Mouse (Mus musculus): ENCODE measurements around the gene Wnt16. TPM values are rescaled to one million over a fixed set of nuclear protein-coding genes. Genes with fewer than 3 reads are reported as not detected.
A peak's percentile ranks its signal among the peaks of the same experiment; 100 is the strongest.

The Wnt16 gene
- polyA plus RNA-seq, 1 experiment from 2014 or later = 0.69 TPM

DNA sequence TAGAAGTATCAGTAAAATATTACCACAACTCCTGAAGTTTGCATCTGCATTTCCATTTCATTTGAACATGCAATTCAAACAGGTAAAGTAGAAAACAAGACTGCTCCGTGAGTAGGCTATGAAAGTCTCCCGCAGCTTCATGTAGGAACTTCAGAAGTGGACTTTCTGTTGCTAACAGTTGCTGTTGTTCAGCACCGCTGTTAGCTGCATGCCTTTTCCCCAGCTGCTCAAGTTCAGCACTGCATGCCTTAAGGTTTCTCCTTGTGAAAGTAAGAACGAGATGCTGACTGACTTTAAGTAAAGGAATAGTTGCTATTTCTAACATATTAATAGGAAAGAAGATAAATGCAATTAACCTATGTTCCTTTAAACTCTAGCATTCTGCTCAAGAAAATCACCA is 4.0 kb downstream of the Wnt16 start:
- 30% methylated on average over 4 of the region's 4 CpGs for WGBS
- H3K4me1 ChIP-seq (replicated peaks; ENCODE audit: control insufficient read depth, insufficient read depth, low read length) = peaks cover 16% of the 10 kb centered on the region
- no peak for DNase-seq (ENCODE audit: low spot score)

DNA sequence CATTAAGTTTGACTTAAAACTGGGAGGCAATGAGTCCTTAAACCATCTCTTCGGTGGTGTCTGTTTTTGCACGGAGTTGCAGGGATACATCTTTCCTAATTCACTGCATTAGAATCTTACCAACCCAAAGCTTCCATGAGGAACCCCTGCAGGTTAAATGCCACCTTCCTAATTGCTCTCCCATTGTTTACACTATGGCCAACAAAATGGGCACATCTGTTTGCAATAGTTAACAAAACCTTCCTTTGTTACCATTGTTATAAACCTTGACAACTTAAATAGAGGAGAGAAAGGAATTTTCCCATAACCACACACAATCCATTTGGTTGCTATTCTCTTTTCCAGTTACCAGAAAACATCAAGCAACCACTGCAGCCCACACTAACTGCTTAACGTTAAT is 5.9 kb downstream of the Wnt16 start:
- 66% methylated on average over 3 of the region's 3 CpGs for WGBS
- Histone ChIP-seq H3K27me3 (replicated peaks; ENCODE audit: control insufficient read depth, insufficient read depth, low read length) (peaks cover 14% of the 10 kb centered on the region), H3K27ac (ENCODE audit: low read depth) (no peak overlapping the region), H3K4me1 (replicated peaks; ENCODE audit: control insufficient read depth, insufficient read depth, low read length) (peaks cover 12% of the 10 kb centered on the region; the same call in 1 of the 2 replicates), H3K4me2 (ENCODE audit: low read length) (no peak overlapping the region), H3K36me3 (ENCODE audit: control insufficient read depth, insufficient read depth, low read length) (no peaks in the 10 kb centered on the region), H3K9ac (ENCODE audit: low read length) (no peak overlapping the region), H3K4me3 (ENCODE audit: low read depth, low read length) (no peak overlapping the region), H3K9me3 (ENCODE audit: control insufficient read depth, low read length) (no peaks in the 10 kb centered on the region)
- DNase-seq (ENCODE audit: low spot score) (no peak), ATAC-seq (replicated peaks; ENCODE audit: low FRiP score, low TSS enrichment, low read depth) (no peak)

More for the DNA sequence above, 4.0 kb downstream of the Wnt16 start:
- no peaks in the 10 kb centered on the region for H3K36me3 ChIP-seq (ENCODE audit: control insufficient read depth, insufficient read depth, low read length)
- H3K4me2 ChIP-seq (ENCODE audit: low read length) = no peak overlapping the region
- H3K4me3 ChIP-seq (ENCODE audit: low read depth, low read length) = no peak overlapping the region
- no peak overlapping the region for H3K9ac ChIP-seq (ENCODE audit: low read length)
- no peak for ATAC-seq (replicated peaks; ENCODE audit: low FRiP score, low TSS enrichment, low read depth)
- H3K9me3 ChIP-seq (ENCODE audit: control insufficient read depth, low read length) = no peaks in the 10 kb centered on the region
- no peak overlapping the region for H3K27ac ChIP-seq (ENCODE audit: low read depth)
- peaks cover 26% of the 10 kb centered on the region for H3K27me3 ChIP-seq (replicated peaks; ENCODE audit: control insufficient read depth, insufficient read depth, low read length)

DNA sequence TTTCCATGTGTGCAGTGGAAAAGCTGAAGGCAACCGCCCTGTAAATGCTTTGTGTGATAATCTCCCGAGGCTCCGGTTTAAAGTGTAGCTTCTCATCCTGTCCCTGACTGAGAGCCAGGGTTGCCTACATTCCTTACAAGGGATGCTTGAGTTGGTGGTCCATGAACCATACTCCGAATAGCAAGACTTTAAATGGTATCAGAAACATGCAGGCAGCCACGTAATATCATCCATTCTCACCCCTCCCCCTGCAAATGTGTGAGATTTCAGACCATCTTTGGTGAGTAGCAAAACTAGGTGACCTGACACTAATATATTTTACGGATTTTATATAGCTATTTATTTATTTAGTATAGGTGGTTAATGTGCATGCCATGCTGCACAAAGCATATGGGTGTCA is 9.0 kb downstream of the Wnt16 start:
- Histone ChIP-seq H3K9ac (ENCODE audit: low read length) (no peak overlapping the region), H3K27ac (ENCODE audit: low read depth) (no peak overlapping the region), H3K9me3 (ENCODE audit: control insufficient read depth, low read length) (no peaks in the 10 kb centered on the region), H3K4me3 (ENCODE audit: low read depth, low read length) (no peak overlapping the region), H3K4me1 (replicated peaks; ENCODE audit: control insufficient read depth, insufficient read depth, low read length) (peaks cover 4% of the 10 kb centered on the region; the same call in 1 of the 2 replicates), H3K4me2 (ENCODE audit: low read length) (peak overlapping the region; percentile 42; the same call in 1 of the 2 replicates), H3K27me3 (replicated peaks; ENCODE audit: control insufficient read depth, insufficient read depth, low read length) (no peaks in the 10 kb centered on the region), H3K36me3 (ENCODE audit: control insufficient read depth, insufficient read depth, low read length) (no peaks in the 10 kb centered on the region)
- ATAC-seq (replicated peaks; ENCODE audit: low FRiP score, low TSS enrichment, low read depth) (no peak), DNase-seq (ENCODE audit: low spot score) (no peak)
- WGBS = 66% methylated on average over 6 of the region's 6 CpGs

DNA sequence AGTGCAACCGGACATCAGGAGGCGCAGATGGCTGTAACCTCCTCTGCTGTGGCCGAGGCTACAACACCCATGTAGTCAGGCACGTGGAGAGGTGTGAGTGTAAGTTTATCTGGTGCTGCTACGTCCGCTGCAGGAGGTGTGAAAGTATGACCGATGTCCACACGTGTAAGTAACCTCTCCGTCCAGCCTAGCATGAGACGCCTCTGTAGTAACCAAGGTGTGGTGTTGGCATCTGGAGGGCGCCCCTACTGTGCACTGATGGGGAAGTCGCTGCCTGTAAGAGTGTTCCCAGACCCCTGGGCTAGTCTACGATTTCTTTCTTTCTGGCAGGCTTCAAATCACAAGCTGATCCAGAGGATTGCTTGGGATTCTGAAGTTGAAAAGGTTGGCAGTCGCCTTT is 10.0 kb downstream of the Wnt16 start:
- 44% methylated on average over 14 of the region's 14 CpGs for WGBS
- peaks cover 4% of the 10 kb centered on the region; the same call in 1 of the 2 replicates for H3K4me1 ChIP-seq (replicated peaks; ENCODE audit: control insufficient read depth, insufficient read depth, low read length)
- no peaks in the 10 kb centered on the region for H3K36me3 ChIP-seq (ENCODE audit: control insufficient read depth, insufficient read depth, low read length)
- H3K4me3 ChIP-seq (ENCODE audit: low read depth, low read length) = 0 out of 2 replicates have a peak overlapping the region, but pooled peaks have one; percentile 11
- DNase-seq (ENCODE audit: low spot score) = peak; percentile 53
- H3K9ac ChIP-seq (ENCODE audit: low read length) = no peak overlapping the region
- peak overlapping the region; percentile 42 for H3K4me2 ChIP-seq (ENCODE audit: low read length)
- no peaks in the 10 kb centered on the region for H3K9me3 ChIP-seq (ENCODE audit: control insufficient read depth, low read length)
- H3K27me3 ChIP-seq (replicated peaks; ENCODE audit: control insufficient read depth, insufficient read depth, low read length) = no peaks in the 10 kb centered on the region
- H3K27ac ChIP-seq (ENCODE audit: low read depth) = no peak overlapping the region
- no peak for ATAC-seq (replicated peaks; ENCODE audit: low FRiP score, low TSS enrichment, low read depth)

DNA sequence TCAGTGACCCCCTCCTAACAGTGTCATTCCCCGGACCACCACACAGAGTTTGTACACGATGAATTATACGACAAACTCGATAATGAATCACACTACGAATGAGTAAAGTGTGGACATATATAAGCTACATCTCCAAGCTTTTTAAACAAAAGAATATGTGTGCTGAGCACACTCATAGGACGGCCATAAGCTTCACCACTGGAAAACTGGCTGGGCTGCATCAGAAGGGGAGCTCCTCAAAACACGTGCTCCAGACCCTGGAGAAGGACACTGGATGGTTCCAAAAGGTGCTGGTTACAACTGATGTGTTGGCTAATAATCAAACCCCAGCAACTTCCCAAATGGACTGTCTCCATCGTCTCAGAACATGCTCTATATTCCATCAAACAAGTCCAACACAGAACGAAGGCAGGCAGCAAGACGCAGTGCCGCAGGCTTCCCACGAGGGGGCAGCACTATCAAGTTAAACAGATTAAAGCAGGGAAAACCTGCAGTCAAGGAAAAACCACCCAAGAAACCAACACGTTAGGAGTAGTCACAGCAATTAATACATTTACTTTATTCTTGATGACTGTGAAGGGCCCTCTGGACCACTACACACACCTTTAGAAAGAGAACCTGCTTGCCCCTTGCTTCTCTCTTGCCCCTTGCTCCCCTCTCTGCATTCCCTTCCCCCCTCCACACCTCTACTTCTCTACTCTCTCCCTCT is 37.5 kb downstream of the Wnt16 start:
- Histone ChIP-seq H3K4me1 (replicated peaks; ENCODE audit: control insufficient read depth, insufficient read depth, low read length) (0 out of 2 replicates have a peak, but pooled peaks cover 4% of the 10 kb centered on the region), H3K27ac (ENCODE audit: low read depth) (no peak overlapping the region), H3K27me3 (replicated peaks; ENCODE audit: control insufficient read depth, insufficient read depth, low read length) (no peaks in the 10 kb centered on the region), H3K9ac (ENCODE audit: low read length) (no peak overlapping the region), H3K36me3 (ENCODE audit: control insufficient read depth, insufficient read depth, low read length) (peaks cover 24% of the 10 kb centered on the region), H3K4me2 (ENCODE audit: low read length) (no peak overlapping the region), H3K9me3 (ENCODE audit: control insufficient read depth, low read length) (no peaks in the 10 kb centered on the region), H3K4me3 (ENCODE audit: low read depth, low read length) (no peak overlapping the region)
- 0 out of 2 replicates have a peak, but pooled peaks have one; percentile 51 for ATAC-seq (replicated peaks; ENCODE audit: low FRiP score, low TSS enrichment, low read depth)
- peak; percentile 92 for DNase-seq (ENCODE audit: low spot score)
- WGBS = 56% methylated on average over 13 of the region's 13 CpGs

DNA sequence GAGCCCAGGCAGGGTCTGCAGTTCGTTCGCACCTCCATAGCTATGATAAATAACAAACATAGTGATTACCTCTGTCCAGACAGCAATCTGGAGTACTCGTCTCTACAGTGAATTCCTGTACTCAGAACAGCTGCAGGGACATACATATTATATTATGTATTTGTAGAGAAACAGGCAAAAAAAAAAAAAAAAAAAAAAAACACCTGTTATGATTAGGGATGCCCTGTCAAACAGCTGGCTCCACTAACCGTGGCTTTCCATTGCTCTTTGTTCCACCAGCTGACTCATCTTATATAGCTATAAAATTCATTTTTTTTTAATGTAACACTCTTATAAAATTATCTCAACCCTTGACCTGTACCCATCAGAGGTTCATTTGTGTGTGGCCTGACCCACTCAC is 38.3 kb downstream of the Wnt16 start:
- 75% methylated on average over 4 of the region's 4 CpGs for WGBS
- H3K9me3 ChIP-seq (ENCODE audit: control insufficient read depth, low read length) = no peaks in the 10 kb centered on the region
- no peak overlapping the region for H3K27ac ChIP-seq (ENCODE audit: low read depth)
- 0 out of 2 replicates have a peak, but pooled peaks cover 4% of the 10 kb centered on the region for H3K4me1 ChIP-seq (replicated peaks; ENCODE audit: control insufficient read depth, insufficient read depth, low read length)
- no peak for DNase-seq (ENCODE audit: low spot score)
- peak; percentile 16; the same call in 1 of the 2 replicates for ATAC-seq (replicated peaks; ENCODE audit: low FRiP score, low TSS enrichment, low read depth)
- H3K36me3 ChIP-seq (ENCODE audit: control insufficient read depth, insufficient read depth, low read length) = peaks cover 17% of the 10 kb centered on the region
- H3K9ac ChIP-seq (ENCODE audit: low read length) = no peak overlapping the region
- no peak overlapping the region for H3K4me3 ChIP-seq (ENCODE audit: low read depth, low read length)
- H3K4me2 ChIP-seq (ENCODE audit: low read length) = no peak overlapping the region
- no peaks in the 10 kb centered on the region for H3K27me3 ChIP-seq (replicated peaks; ENCODE audit: control insufficient read depth, insufficient read depth, low read length)

DNA sequence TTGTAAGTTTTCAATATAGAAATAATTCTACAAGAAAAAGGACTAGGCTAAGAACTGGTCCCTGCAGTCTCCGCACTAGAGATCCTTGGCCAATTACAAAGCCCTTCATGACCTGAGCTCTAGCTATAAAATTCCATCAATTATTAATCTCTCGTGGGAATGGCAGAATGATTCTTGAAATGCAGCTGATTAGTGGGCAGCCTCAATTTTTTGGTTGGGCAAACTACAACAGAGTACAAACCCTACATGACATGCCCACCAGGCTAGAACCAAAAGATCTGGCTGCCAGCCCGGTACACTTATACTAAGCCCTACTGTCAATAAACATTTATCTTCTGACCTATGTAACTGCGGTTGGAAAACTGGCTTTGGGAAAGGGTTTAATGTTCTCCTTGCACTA is 39.1 kb downstream of the Wnt16 start:
- WGBS = 52% methylated on average over 4 of the region's 4 CpGs
- Histone ChIP-seq H3K9ac (ENCODE audit: low read length) (no peak overlapping the region), H3K9me3 (ENCODE audit: control insufficient read depth, low read length) (no peaks in the 10 kb centered on the region), H3K4me2 (ENCODE audit: low read length) (no peak overlapping the region), H3K27me3 (replicated peaks; ENCODE audit: control insufficient read depth, insufficient read depth, low read length) (no peaks in the 10 kb centered on the region), H3K4me1 (replicated peaks; ENCODE audit: control insufficient read depth, insufficient read depth, low read length) (0 out of 2 replicates have a peak, but pooled peaks cover 4% of the 10 kb centered on the region), H3K36me3 (ENCODE audit: control insufficient read depth, insufficient read depth, low read length) (peaks cover 9% of the 10 kb centered on the region), H3K4me3 (ENCODE audit: low read depth, low read length) (no peak overlapping the region), H3K27ac (ENCODE audit: low read depth) (no peak overlapping the region)
- DNase-seq (ENCODE audit: low spot score) (no peak), ATAC-seq (replicated peaks; ENCODE audit: low FRiP score, low TSS enrichment, low read depth) (peak; percentile 53; the same call in 1 of the 2 replicates)

DNA sequence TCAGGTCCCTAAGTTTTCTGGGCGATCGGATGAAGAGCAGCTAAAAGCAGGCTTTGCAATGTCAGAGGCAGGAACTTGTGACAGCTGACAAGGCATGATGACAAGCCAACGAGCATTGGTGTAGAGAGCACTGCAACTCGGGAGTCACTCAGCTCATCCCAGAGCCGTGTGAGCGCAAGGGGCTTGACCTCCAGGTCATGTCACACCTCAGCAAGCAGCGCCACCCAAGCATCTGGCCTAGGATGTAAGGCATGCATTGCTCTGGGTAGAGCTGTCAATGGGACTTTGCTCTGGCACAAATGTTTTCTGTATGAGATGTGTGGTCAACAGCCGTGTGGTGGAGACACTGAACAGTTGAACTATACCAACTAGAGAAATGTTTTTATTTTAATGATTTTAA is 39.9 kb downstream of the Wnt16 start:
- WGBS = 70% methylated on average over 8 of the region's 8 CpGs
- H3K36me3 ChIP-seq (ENCODE audit: control insufficient read depth, insufficient read depth, low read length) = peaks cover 12% of the 10 kb centered on the region
- no peak for ATAC-seq (replicated peaks; ENCODE audit: low FRiP score, low TSS enrichment, low read depth)

More for the DNA sequence above, 39.9 kb downstream of the Wnt16 start:
- Histone ChIP-seq H3K27ac (ENCODE audit: low read depth) (no peak overlapping the region), H3K9ac (ENCODE audit: low read length) (no peak overlapping the region), H3K4me1 (replicated peaks; ENCODE audit: control insufficient read depth, insufficient read depth, low read length) (0 out of 2 replicates have a peak, but pooled peaks cover 4% of the 10 kb centered on the region), H3K4me2 (ENCODE audit: low read length) (no peak overlapping the region), H3K4me3 (ENCODE audit: low read depth, low read length) (no peak overlapping the region), H3K27me3 (replicated peaks; ENCODE audit: control insufficient read depth, insufficient read depth, low read length) (no peaks in the 10 kb centered on the region), H3K9me3 (ENCODE audit: control insufficient read depth, low read length) (no peaks in the 10 kb centered on the region)
- DNase-seq (ENCODE audit: low spot score) = no peak

All from intestine, embryonic 14.5 days (tissue).